Mouse (Mus musculus) brown adipose tissue, adult 24 weeks (tissue): ENCODE results near the gene Atraid. TPM values are rescaled to one million over a fixed set of nuclear protein-coding genes. Genes with fewer than 3 reads are reported as not detected.
A peak's percentile ranks its signal among the peaks of the same experiment; 100 is the strongest.
"Not testable (repeated sequence)": the region's sequence is repeated elsewhere in the genome, so short reads cannot be mapped to it uniquely, and the experiment has no call there.

ENCODE experiments used
- H3K27ac ChIP-seq: fragments of 200-500 bp; replicated peaks from 2 replicates; pipeline ENCODE4 v1.5.1; 2012; ENCODE audit warnings: low read depth, mild to moderate bottlenecking, low read length
- H3K4me1 ChIP-seq: fragments of 200-500 bp; 2 replicates; pipeline ENCODE4 v1.6.1; 2012; ENCODE audit warnings: low read length, mixed read lengths; ENCODE audit not compliant: control insufficient read depth, insufficient read depth, insufficient read length
- H3K4me3 ChIP-seq: fragments of 200-500 bp; 2 replicates; pipeline ENCODE4 v1.5.1; 2012; ENCODE audit warnings: low read depth, mild to moderate bottlenecking, low read length, moderate library complexity; ENCODE audit not compliant: insufficient read depth
- polyA plus RNA-seq: library from polyadenylated mRNA; stranded (reverse); fragments of >200 nt; gene quantifications from 2 replicates; pipeline ENCODE4 v1.2.4, GENCODE M21; 2012; ENCODE audit not compliant: missing spikeins, insufficient read depth, insufficient read length

The Atraid gene
- polyA plus RNA-seq, 1 experiment = 156 TPM

GRCm38 (mm10) chr5:31038171-31038845, 9.8 kb upstream of the Atraid start:
- Histone ChIP-seq H3K27ac (no peak overlapping the region), H3K4me1 (no peaks in the 10 kb centered on the region), H3K4me3 (no peak overlapping the region)

GRCm38 (mm10) chr5:31046416-31046815, 1.7 kb upstream of the Atraid start:
- no peaks in the 10 kb centered on the region for H3K4me1 ChIP-seq

GRCm38 (mm10) chr5:31047074-31047473, 1.0 kb upstream of the Atraid start:
- H3K4me1 ChIP-seq = no peaks in the 10 kb centered on the region
- no peak overlapping the region for H3K27ac ChIP-seq
- peak overlapping the region; percentile 89; the same call in 1 of the 2 replicates for H3K4me3 ChIP-seq

More at GRCm38 (mm10) chr5:31046416-31046815, 1.7 kb upstream of the Atraid start:
- Histone ChIP-seq H3K4me3 (no peak overlapping the region), H3K27ac (no peak overlapping the region)

- Histone ChIP-seq H3K4me3 (peak within 1 kb of the TSS; percentile 89), H3K27ac (peak within 1 kb of the TSS; percentile 98), H3K4me1 (no peaks in the 10 kb centered on the region)
Measured at GRCm38 (mm10) chr5:31048763-31049641, 890 bp downstream of the Atraid start, which contains the start of gene Slc5a6. Gene Slc5a6, minus strand, starts transcription at chr5:31048924.

GRCm38 (mm10) chr5:31050427-31050826, 2.3 kb downstream of the Atraid start:
- 0 out of 2 replicates have a peak, but pooled peaks cover 3% of the 10 kb centered on the region for H3K4me1 ChIP-seq
- no peak overlapping the region for H3K27ac ChIP-seq
- no peak overlapping the region for H3K4me3 ChIP-seq

- H3K4me3 ChIP-seq = peak overlapping the region; percentile 61; the same call in 1 of the 2 replicates
- not testable (repeated sequence) for H3K27ac ChIP-seq, H3K4me1 ChIP-seq
Measured at GRCm38 (mm10) chr5:31053728-31054127, 5.6 kb downstream of the Atraid start.

- Histone ChIP-seq H3K4me1 (0 out of 2 replicates have a peak, but pooled peaks cover 3% of the 10 kb centered on the region), H3K4me3 (peak within 1 kb of the TSS; percentile 74), H3K27ac (no peak within 1 kb of the TSS)
Measured at GRCm38 (mm10) chr5:31054261-31055215, 6.4 kb downstream of the Atraid start, which contains the start of gene Cad. Gene Cad, plus strand, starts transcription at chr5:31054780.

GRCm38 (mm10) chr5:31055216-31056140, 7.4 kb downstream of the Atraid start:
- Histone ChIP-seq H3K4me1 (0 out of 2 replicates have a peak, but pooled peaks cover 3% of the 10 kb centered on the region), H3K27ac (no peak overlapping the region), H3K4me3 (peak overlapping the region; percentile 74)

- H3K4me3 ChIP-seq = no peak overlapping the region
- H3K27ac ChIP-seq = no peak overlapping the region
- peaks cover 5% of the 10 kb centered on the region; the same call in 1 of the 2 replicates for H3K4me1 ChIP-seq
Measured at GRCm38 (mm10) chr5:31069810-31070209, 21.7 kb downstream of the Atraid start.

GRCm38 (mm10) chr5:31071059-31071458, 22.9 kb downstream of the Atraid start:
- Histone ChIP-seq H3K4me1 (peaks cover 5% of the 10 kb centered on the region; the same call in 1 of the 2 replicates), H3K27ac (no peak overlapping the region), H3K4me3 (no peak overlapping the region)

- H3K4me1 ChIP-seq = peaks cover 5% of the 10 kb centered on the region; the same call in 1 of the 2 replicates
- H3K27ac ChIP-seq = no peak overlapping the region
Measured at GRCm38 (mm10) chr5:31071821-31072220, 23.7 kb downstream of the Atraid start.

GRCm38 (mm10) chr5:31073176-31073575, 25.1 kb downstream of the Atraid start:
- Histone ChIP-seq H3K27ac (peak overlapping the region; percentile 78), H3K4me3 (no peak overlapping the region), H3K4me1 (peaks cover 5% of the 10 kb centered on the region; the same call in 1 of the 2 replicates)

More at GRCm38 (mm10) chr5:31071821-31072220, 23.7 kb downstream of the Atraid start:
- H3K4me3 ChIP-seq = no peak overlapping the region

- no peak overlapping the region for H3K4me3 ChIP-seq
- peaks cover 5% of the 10 kb centered on the region; the same call in 1 of the 2 replicates for H3K4me1 ChIP-seq
- no peak overlapping the region for H3K27ac ChIP-seq
Measured at GRCm38 (mm10) chr5:31076346-31076745, 28.2 kb downstream of the Atraid start.
